Mouse (Mus musculus): ENCODE measurements around the gene Aatf.

DNA sequence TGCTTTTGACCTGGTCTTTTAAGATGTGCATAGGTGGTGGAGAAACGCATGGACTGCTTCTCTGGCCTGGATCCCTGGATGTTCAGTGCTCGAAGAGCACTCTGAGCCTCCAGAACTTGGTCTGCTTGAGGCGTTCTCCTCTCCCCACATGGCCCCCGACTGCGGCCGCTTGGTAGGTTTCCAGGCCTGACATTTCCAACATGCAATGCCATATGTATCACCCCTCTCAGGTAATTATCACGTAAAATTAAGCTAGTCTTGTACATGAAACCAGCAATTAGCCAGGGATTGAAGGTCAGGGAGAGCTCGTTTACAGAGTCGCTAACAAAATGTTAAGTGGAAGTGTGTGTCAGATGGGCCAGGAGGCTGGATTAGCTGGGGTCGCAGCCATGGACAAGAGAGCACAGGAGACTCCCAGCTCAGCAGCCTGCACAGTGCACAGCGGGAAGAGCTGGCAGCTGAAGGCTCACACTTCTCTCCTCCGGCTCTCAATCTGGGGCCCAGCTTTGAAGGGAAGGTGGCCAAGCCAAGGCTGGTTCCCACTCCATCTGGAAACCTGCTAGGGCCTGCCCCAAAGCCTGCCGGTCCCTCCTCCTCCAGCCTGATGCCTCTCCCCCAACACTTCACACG lies 40.6 kb upstream of the Aatf start:
- TF ChIP-seq CTCF (IDR thresholded peaks at IDR 0.05; ENCODE audit: borderline replicate concordance, insufficient read depth, low read depth, low read length) (no peak), POLR2A (IDR thresholded peaks at IDR 0.05; ENCODE audit: borderline replicate concordance, insufficient read depth, low read length) (no peak)

All from cerebellum, adult 2 months (tissue).